Mouse (Mus musculus) neural tube, embryonic 14.5 days (tissue): Measurements from ENCODE around the gene Zdhhc5. TPM values are rescaled to one million over a fixed set of nuclear protein-coding genes. Genes with fewer than 3 reads are reported as not detected.

Experiments
- ATAC-seq: fragments of 200-750 bp; cut with Nextera tagmentation; 2 replicates; pipeline ENCODE4 v1.8.0; 2017; ENCODE audit warnings: low read depth, mild to moderate bottlenecking, moderate TSS enrichment, moderate library complexity
- H3K27ac ChIP-seq: fragments of 300-500 bp; sonication (generic); 2 replicates; pipeline ENCODE4 v1.5.1; 2014; ENCODE audit warnings: low read depth, mild to moderate bottlenecking, control low read depth, low read length, moderate library complexity, mixed read lengths
- H3K27me3 ChIP-seq: fragments of 300-500 bp; sonication (generic); 2 replicates; pipeline ENCODE4 v1.6.1; 2014; ENCODE audit warnings: low read length; ENCODE audit not compliant: control insufficient read depth, insufficient read depth
- H3K36me3 ChIP-seq: fragments of 300-500 bp; sonication (generic); 2 replicates; pipeline ENCODE4 v1.6.1; 2014; ENCODE audit warnings: low read length, mixed read lengths; ENCODE audit not compliant: control insufficient read depth, insufficient read depth
- H3K4me1 ChIP-seq: fragments of 300-500 bp; sonication (generic); 2 replicates; pipeline ENCODE4 v1.6.1; 2014; ENCODE audit warnings: low read length; ENCODE audit not compliant: control insufficient read depth, insufficient read depth
- H3K4me2 ChIP-seq: fragments of 300-500 bp; sonication (generic); 2 replicates; pipeline ENCODE4 v1.6.1; 2014; ENCODE audit warnings: mild to moderate bottlenecking, low read depth, low read length, control low read depth
- H3K4me3 ChIP-seq: fragments of 300-500 bp; sonication (generic); 2 replicates; pipeline ENCODE4 v1.5.1; 2014; ENCODE audit warnings: low read depth, low read length, control low read depth, mixed read lengths
- H3K9ac ChIP-seq: fragments of 300-500 bp; sonication (generic); replicated peaks from 2 replicates; pipeline ENCODE4 v1.6.1; 2014; ENCODE audit warnings: low read depth, mild to moderate bottlenecking, control low read depth, low read length, mixed read lengths
- H3K9me3 ChIP-seq: fragments of 300-500 bp; sonication (generic); 2 replicates; pipeline ENCODE4 v1.6.1; 2016; ENCODE audit warnings: low read length; ENCODE audit not compliant: control insufficient read depth
- WGBS: fragments of 180-500 bp; shearing (Covaris S2); extraction: QIAGEN DNeasy Blood & Tissue Kit; methylation state at CpG from one replicate; pipeline ENCODE4 v1.1.7; 2014; 5-methylcytosine and 5-hydroxymethylcytosine counted together
- polyA plus RNA-seq: library from polyadenylated mRNA; unstranded; fragments of >200 nt; fragmentation: Nextera tagmentation; extraction: Ambion mirVana; gene quantifications from 2 replicates; pipeline ENCODE4 v1.2.1, GENCODE M21; 2014

The Zdhhc5 gene
- polyA plus RNA-seq, 1 experiment from 2014 or later = 22.8 TPM

DNA sequence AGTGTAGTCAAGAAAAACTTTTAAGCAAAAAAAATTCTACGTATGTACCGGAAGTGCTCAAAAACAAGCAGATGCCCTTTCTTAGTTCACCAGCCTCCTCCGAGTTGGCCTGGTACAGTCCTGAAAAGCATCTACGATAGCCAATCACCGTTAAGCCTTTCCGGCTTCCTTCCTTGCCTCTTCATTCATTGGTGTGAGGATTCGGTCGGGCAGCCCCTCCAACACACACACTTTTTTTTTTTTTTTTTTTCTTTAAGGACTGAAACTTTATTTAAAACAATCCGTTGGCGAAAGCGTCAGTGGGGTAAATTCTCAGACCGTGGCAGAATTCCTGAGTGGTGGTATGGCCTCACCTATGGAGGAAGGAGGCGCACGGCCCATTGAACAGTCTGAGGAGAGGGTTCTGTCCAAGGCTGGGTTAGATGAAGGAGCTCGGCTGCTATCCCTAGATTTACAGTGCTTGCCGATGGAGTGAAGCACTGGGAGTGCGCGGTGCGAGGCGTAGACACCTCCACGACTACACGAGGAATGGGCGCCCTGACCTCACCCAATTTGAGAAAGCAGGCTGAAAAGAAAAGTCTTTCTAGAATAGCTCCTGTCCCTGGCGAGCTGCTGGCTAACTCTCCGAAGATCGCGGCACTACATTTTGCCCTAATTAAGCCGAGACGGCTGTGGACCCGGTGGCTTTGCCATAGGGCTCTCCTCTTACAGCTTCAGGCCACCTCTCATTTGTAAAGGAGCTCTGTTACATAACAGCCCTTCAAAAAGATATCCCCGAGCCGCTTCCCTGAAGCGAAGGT, 782 bp upstream of the Zdhhc5 start:
- H3K4me1 ChIP-seq = peaks cover 13% of the 10 kb centered on the region; the same call in 1 of the 2 replicates
- H3K4me2 ChIP-seq = peak overlapping the region; percentile 64
- WGBS = under 1% methylated on average over 33 of the region's 33 CpGs
- no peaks in the 10 kb centered on the region for H3K9me3 ChIP-seq
- H3K27ac ChIP-seq = peak overlapping the region; percentile 95
- 0 out of 2 replicates have a peak, but pooled peaks cover 3% of the 10 kb centered on the region for H3K36me3 ChIP-seq
- H3K27me3 ChIP-seq = no peaks in the 10 kb centered on the region
- peak overlapping the region; percentile 92 for H3K9ac ChIP-seq
- peak overlapping the region; percentile 91 for H3K4me3 ChIP-seq
- ATAC-seq = peak; percentile 96

DNA sequence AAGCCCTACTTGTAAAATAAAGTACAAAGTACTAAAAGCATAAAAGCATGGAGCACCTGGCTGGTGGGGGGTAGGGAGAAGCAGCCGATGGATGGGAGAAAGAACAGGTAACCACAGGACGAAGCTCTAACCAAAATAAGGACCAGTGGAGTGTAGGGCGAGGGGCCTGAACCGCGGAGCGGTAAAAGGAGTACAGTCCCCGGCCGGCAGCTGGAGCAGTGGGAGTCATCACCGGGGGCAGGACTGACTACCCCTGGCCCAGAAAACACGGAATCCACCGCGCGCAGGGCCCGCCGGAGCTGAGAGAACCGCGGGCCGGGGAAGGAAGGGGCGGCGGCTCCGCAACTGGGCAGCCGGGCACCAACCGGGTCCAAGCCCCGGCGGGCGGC, 564 bp downstream of the Zdhhc5 start:
- Histone ChIP-seq H3K27ac (peak overlapping the region; percentile 95), H3K4me2 (peak overlapping the region; percentile 71), H3K9me3 (no peaks in the 10 kb centered on the region), H3K27me3 (no peaks in the 10 kb centered on the region), H3K9ac (peak overlapping the region; percentile 92), H3K4me1 (peaks cover 13% of the 10 kb centered on the region; the same call in 1 of the 2 replicates), H3K36me3 (peaks cover 10% of the 10 kb centered on the region; the same call in 1 of the 2 replicates), H3K4me3 (peak overlapping the region; percentile 91)
- 0% methylated on average over 9 of the region's 26 CpGs for WGBS
- ATAC-seq = no peak; the same call in 1 of the 2 replicates

DNA sequence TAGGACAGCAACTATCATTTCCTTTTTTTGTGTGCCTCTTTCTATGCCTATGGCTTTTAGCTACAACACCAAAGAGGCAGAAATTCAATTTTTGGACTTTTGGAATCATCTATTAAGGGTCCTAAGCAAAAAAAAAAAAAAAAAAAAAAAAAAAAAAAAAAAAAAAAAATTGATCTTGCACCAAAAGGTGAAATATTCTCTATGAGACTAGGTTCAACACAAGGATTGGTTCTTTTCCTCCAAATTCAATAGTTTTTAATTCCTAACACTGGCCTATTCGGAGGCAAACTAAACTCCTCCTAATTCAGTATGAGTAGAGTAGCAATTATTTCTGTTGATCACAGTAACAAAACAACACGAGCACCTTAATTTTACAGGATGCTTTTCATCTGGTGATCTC, 3.1 kb downstream of the Zdhhc5 start:
- Histone ChIP-seq H3K36me3 (peaks cover 10% of the 10 kb centered on the region; the same call in 1 of the 2 replicates), H3K27me3 (no peaks in the 10 kb centered on the region), H3K4me2 (no peak overlapping the region), H3K27ac (no peak overlapping the region), H3K9me3 (no peaks in the 10 kb centered on the region), H3K9ac (no peak overlapping the region), H3K4me3 (no peak overlapping the region), H3K4me1 (peaks cover 16% of the 10 kb centered on the region; the same call in 1 of the 2 replicates)
- 93% methylated on average over 2 of the region's 2 CpGs for WGBS
- no peak for ATAC-seq

DNA sequence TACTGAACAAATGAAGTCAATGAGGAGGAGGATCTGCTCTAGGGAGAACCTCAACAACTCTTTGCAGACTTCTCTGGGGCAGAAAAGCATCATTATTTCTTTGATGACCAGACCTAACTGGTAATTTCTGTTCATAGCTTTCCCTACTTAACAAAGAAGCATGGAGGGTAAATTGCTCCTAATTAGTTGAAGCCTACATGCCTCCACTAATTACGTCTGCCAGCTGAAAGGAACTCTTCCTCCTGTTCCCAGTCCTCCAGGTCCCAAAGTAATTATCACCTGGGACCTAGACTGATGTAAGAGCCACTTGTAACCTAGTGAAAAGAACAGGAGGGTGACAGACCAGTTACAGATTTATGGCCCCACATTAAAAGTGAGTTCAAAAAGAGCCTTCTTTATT, 7.5 kb downstream of the Zdhhc5 start:
- H3K27ac ChIP-seq = no peak overlapping the region
- no peak overlapping the region for H3K4me3 ChIP-seq
- no peak overlapping the region for H3K9ac ChIP-seq
- no peak overlapping the region for H3K4me2 ChIP-seq
- no peaks in the 10 kb centered on the region for H3K27me3 ChIP-seq
- WGBS = 13% methylated on average over 1 of the region's 1 CpGs
- H3K9me3 ChIP-seq = no peaks in the 10 kb centered on the region
- peaks cover 10% of the 10 kb centered on the region; the same call in 1 of the 2 replicates for H3K36me3 ChIP-seq
- H3K4me1 ChIP-seq = peaks cover 4% of the 10 kb centered on the region; the same call in 1 of the 2 replicates
- no peak for ATAC-seq

DNA sequence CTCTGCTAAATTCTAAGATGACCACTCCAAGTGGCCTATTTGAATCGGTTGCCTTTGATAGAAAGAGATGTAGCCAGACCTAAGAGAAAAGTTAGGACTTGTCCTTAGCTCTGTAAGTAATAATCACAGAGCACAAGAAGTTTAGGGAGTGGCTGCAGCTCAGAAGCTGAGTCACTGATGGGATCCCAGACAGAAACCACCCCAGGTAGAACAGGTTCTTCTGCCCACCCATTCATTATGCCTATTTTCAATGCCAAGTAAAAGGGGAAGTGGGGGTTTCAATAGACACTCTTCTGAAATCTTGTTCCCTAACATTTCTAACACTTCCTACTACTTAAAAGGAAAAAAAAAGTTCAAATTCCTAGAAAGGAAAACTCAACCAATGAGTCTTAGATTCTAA, 9.7 kb downstream of the Zdhhc5 start:
- ATAC-seq = no peak
- H3K9ac ChIP-seq = no peak overlapping the region
- no peak overlapping the region for H3K4me2 ChIP-seq
- peaks cover 3% of the 10 kb centered on the region; the same call in 1 of the 2 replicates for H3K4me1 ChIP-seq
- H3K36me3 ChIP-seq = peaks cover 3% of the 10 kb centered on the region; the same call in 1 of the 2 replicates
- H3K9me3 ChIP-seq = no peaks in the 10 kb centered on the region
- no peak overlapping the region for H3K4me3 ChIP-seq
- no peak overlapping the region for H3K27ac ChIP-seq
- H3K27me3 ChIP-seq = no peaks in the 10 kb centered on the region
- 95% methylated on average over 1 of the region's 1 CpGs for WGBS

DNA sequence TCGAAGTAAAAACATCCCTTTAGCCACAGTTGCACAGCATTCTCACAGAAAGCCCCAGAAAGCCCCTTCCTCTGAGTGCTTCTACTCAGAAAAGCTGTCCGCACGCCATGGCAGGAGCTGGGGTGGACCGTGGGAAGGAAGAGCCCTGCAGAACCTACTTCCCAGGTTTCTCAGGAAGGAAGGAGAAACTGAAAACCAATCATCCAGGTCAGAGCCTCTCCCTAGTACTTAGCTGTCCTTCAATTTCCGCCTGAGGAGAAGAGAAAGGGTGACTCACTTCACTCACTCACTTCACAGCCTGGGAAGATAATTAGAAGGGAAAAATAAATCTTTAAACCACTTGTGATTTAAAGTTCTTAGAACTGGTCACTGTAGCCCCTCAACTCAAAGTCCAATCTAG, 10.7 kb downstream of the Zdhhc5 start:
- H3K9ac ChIP-seq = no peak overlapping the region
- H3K27ac ChIP-seq = no peak overlapping the region
- 0 out of 2 replicates have a peak, but pooled peaks cover 2% of the 10 kb centered on the region for H3K36me3 ChIP-seq
- no peak overlapping the region for H3K4me3 ChIP-seq
- 92% methylated on average over 5 of the region's 5 CpGs for WGBS
- peaks cover 3% of the 10 kb centered on the region; the same call in 1 of the 2 replicates for H3K4me1 ChIP-seq
- no peak overlapping the region for H3K4me2 ChIP-seq
- ATAC-seq = no peak
- no peaks in the 10 kb centered on the region for H3K9me3 ChIP-seq
- H3K27me3 ChIP-seq = no peaks in the 10 kb centered on the region

DNA sequence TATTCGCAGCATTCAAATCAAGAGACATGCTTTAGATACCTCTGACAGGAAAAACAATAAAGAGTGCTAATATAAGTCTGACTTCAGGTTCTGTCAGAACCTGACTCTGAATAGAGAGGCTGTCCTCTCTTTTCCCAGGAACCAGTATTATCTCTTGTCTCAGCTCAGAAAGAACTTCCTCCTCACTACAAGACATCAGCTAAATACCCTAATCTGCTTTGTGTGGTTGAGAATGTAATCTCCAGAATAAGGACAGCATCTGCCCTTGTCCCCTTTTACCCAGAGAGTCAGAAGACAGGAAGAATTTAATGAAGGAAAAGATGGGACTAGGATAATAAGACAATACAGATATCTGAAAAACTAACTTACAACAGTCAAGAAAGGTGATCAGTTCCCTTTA, 11.5 kb downstream of the Zdhhc5 start:
- H3K4me3 ChIP-seq = no peak overlapping the region
- H3K9ac ChIP-seq = no peak overlapping the region
- no peak overlapping the region for H3K4me2 ChIP-seq
- no peaks in the 10 kb centered on the region for H3K27me3 ChIP-seq
- H3K27ac ChIP-seq = no peak overlapping the region
- ATAC-seq = no peak
- H3K9me3 ChIP-seq = no peaks in the 10 kb centered on the region
- H3K4me1 ChIP-seq = peaks cover 3% of the 10 kb centered on the region; the same call in 1 of the 2 replicates
- 95% methylated on average over 1 of the region's 1 CpGs for WGBS
- H3K36me3 ChIP-seq = 0 out of 2 replicates have a peak, but pooled peaks cover 4% of the 10 kb centered on the region

DNA sequence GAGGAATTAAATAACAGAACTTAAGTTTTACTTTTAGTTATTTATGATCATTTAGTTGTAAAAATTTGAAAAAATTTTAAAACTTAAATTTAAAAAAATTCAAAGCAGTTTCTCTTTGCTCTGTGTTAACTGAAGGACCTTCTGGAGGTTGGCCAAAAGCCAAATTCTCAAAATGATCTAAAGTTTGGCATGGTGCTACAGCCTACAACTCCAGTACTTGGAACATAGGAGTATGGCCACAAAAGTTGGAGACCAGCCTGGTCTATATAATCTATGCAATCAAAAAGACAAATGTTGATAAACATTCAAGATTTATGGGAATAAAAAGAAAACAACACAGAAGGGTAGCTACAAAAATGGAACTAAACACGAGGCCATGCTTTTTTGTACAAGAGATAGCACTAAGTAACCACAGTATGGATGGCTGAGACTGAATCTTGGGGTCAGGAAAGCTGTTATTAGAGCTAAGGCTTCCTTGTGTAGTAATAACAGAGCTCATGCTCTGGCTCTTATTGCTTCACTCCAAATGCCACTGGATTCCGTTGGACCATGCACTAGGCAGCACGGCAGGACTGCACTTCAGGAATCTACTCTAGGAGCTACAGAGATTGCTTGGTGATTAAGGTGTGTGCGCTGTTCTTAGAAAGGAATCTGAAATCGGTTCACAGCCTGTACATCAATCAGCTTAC, 19.8 kb downstream of the Zdhhc5 start:
- no peak for ATAC-seq

DNA sequence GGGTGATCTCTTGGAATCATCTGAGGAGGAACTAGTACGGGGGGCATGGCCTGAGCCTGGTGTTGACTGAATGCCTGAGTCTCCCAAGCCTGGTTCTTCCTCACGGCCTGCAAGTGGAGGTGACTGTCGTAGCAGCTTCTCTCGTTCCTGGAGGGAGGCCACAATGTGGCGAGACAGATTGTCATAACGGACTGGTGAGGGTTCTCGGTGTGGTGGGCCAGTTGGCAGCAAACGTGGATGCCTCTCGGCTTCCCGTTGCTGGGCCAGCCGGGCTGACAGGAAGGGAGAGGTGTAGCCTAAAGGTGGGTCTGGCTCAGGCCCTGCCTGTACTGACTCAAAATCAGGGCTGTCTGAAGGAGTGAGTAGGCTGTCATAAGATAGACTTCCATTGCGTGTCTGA, 24.9 kb downstream of the Zdhhc5 start:
- Histone ChIP-seq H3K27ac (no peak overlapping the region), H3K9ac (no peak overlapping the region), H3K4me1 (no peaks in the 10 kb centered on the region), H3K4me3 (no peak overlapping the region), H3K4me2 (no peak overlapping the region), H3K9me3 (no peaks in the 10 kb centered on the region), H3K36me3 (peaks cover 73% of the 10 kb centered on the region), H3K27me3 (no peaks in the 10 kb centered on the region)
- ATAC-seq = no peak
- 97% methylated on average over 12 of the region's 12 CpGs for WGBS

More for the DNA sequence above, 19.8 kb downstream of the Zdhhc5 start:
- 95% methylated on average over 5 of the region's 5 CpGs for WGBS
- peaks cover 53% of the 10 kb centered on the region for H3K36me3 ChIP-seq
- H3K9ac ChIP-seq = no peak overlapping the region
- no peak overlapping the region for H3K4me2 ChIP-seq
- H3K9me3 ChIP-seq = no peaks in the 10 kb centered on the region
- no peaks in the 10 kb centered on the region for H3K27me3 ChIP-seq
- H3K4me1 ChIP-seq = no peaks in the 10 kb centered on the region
- no peak overlapping the region for H3K4me3 ChIP-seq
- no peak overlapping the region for H3K27ac ChIP-seq
